Mouse (Mus musculus): ENCODE results near the gene Piezo1. TPM values are rescaled to one million over a fixed set of nuclear protein-coding genes. Genes with fewer than 3 reads are reported as not detected.

Piezo1 gene
- polyA plus RNA-seq, 1 experiment, result 59.4 TPM

DNA sequence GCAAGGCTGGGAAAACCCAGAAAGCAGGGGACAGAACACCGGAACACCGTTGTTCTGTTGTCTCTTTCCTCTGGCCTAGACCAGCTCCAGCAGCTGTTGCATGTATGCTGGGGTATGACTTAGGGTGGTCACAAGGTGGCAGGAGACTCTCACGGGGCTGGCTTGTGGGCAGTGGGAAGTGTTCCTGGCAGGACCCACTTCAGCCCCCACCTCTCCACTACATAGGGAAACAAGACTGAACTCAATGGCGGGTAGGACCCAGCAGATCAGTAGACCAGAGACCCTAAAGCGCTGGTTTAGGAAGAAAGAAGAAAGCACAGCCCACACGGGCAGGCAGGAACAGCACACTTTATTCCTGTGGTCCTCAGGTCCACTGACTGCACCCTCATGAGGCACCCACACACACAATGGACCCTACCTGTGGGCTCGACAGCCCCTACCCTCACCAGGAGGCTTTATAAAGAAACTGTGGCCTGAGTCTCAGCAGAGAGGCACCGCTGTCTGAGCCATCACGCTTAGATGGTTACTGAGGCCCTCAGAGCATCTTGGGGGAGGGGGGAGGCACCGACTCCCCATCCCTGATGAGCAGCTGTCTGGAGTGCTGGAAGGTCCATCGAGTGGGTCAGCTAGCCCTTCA is 117.7 kb downstream of the Piezo1 start:
- Histone ChIP-seq H3K4me1 (ENCODE audit: control insufficient read depth, insufficient read depth, low read length) (no peaks in the 10 kb centered on the region), H3K36me3 (ENCODE audit: control insufficient read depth, insufficient read depth, low read length, poor library complexity, severe bottlenecking) (peaks cover 14% of the 10 kb centered on the region)

DNA sequence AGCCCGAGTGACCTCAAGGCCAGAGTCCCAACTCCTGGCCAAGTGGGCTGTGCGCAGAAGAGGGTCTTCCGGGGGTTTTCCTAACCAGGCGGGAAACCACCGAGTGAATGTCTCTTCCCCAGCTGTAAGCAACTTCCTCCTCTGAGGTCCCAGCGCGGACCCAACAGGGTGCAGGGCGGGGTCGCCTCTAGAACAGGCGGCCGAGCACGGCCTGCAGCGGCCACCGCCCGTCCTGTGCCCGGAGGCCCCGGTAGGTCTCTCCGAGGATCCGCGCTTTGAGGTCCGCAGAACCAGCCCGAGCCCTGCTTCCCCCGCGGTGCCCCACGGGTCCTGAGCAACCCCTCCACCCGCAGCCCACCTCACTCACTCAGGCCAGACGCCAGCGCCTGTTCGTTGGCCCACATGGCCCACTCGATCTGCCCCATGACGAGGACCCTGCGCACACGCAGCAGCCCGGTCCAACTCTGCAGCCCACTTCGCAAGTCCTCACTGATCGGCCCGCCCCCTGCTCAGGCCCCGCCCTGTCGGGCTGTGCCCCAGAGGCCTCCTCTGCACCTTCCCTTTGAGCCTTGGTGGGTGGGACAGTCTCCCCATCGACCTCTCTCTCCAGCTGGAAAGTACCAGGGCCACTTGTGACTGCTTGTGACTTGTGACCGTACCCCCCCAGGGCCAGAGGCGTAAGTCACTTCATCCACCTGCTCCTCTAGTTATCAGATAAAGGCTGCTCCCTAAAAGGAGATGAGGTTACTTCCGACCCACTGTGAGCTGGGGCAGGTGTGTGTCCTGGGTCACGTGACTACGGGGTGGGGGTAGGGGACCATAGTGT is 118.5 kb downstream of the Piezo1 start, which contains the start of gene Cyba:
Gene Cyba (minus strand): TSS at position 488 of the 826 bp plus-strand sequence.
- H3K4me1 ChIP-seq (ENCODE audit: control insufficient read depth, insufficient read depth, low read length), result no peaks in the 10 kb centered on the region
- H3K36me3 ChIP-seq (ENCODE audit: control insufficient read depth, insufficient read depth, low read length, poor library complexity, severe bottlenecking), result peaks cover 14% of the 10 kb centered on the region
- H3K27ac ChIP-seq (ENCODE audit: insufficient read depth, low read length), result peak within 1 kb of the TSS; percentile 10; the same call in 1 of the 2 replicates
- TF ChIP-seq POLR2A (IDR thresholded peaks at IDR 0.05; ENCODE audit: insufficient read depth, low read length) (peak; percentile 68), CTCF (IDR thresholded peaks at IDR 0.05; ENCODE audit: low read depth, low read length) (no peak), EP300 (IDR thresholded peaks at IDR 0.05; ENCODE audit: insufficient read depth, low read depth, low read length) (peak; percentile 76; the same call in 1 of the 2 replicates)
- no peaks in the 10 kb centered on the region for H3K27me3 ChIP-seq (ENCODE audit: control insufficient read depth, insufficient read depth, low read length, poor library complexity, severe bottlenecking)
- H3K9me3 ChIP-seq (replicated peaks; ENCODE audit: control insufficient read depth, insufficient read depth, low read length, poor library complexity, severe bottlenecking), result no peaks in the 10 kb centered on the region
- peak within 1 kb of the TSS; percentile 71 for H3K9ac ChIP-seq (ENCODE audit: low read depth, poor library complexity, severe bottlenecking)
- H3K4me3 ChIP-seq (ENCODE audit: low read depth, low read length), result peak within 1 kb of the TSS; percentile 75

More for the DNA sequence above, 117.7 kb downstream of the Piezo1 start:
- peak overlapping the region; percentile 10; the same call in 1 of the 2 replicates for H3K27ac ChIP-seq (ENCODE audit: insufficient read depth, low read length)
- no peak overlapping the region for H3K9ac ChIP-seq (ENCODE audit: low read depth, poor library complexity, severe bottlenecking)
- peak; percentile 37 for TF ChIP-seq CTCF (IDR thresholded peaks at IDR 0.05; ENCODE audit: low read depth, low read length)
- no peak for TF ChIP-seq POLR2A (IDR thresholded peaks at IDR 0.05; ENCODE audit: insufficient read depth, low read length)
- no peaks in the 10 kb centered on the region for H3K27me3 ChIP-seq (ENCODE audit: control insufficient read depth, insufficient read depth, low read length, poor library complexity, severe bottlenecking)
- H3K4me3 ChIP-seq (ENCODE audit: low read depth, low read length), result peak overlapping the region; percentile 75; the same call in 1 of the 2 replicates
- H3K9me3 ChIP-seq (replicated peaks; ENCODE audit: control insufficient read depth, insufficient read depth, low read length, poor library complexity, severe bottlenecking), result no peaks in the 10 kb centered on the region

Other genes starting within 250 kb of the Piezo1 start
- not detected in 2 replicates for gene Trhr2, start 190.6 kb downstream of the Piezo1 start, polyA plus RNA-seq (2011; ENCODE audit: insufficient read depth, insufficient read length, low read depth, missing spikeins)
- gene Zc3h18, start 174.7 kb downstream of the Piezo1 start, polyA plus RNA-seq (2011; ENCODE audit: insufficient read depth, insufficient read length, low read depth, missing spikeins), result 67.1 and 67.2 TPM in 2 replicates
- not detected in 2 replicates for gene Il17c, start 129.3 kb downstream of the Piezo1 start, polyA plus RNA-seq (2011; ENCODE audit: insufficient read depth, insufficient read length, low read depth, missing spikeins)
- 76.1 and 89.4 TPM in 2 replicates for gene Cyba, start 118.4 kb downstream of the Piezo1 start, polyA plus RNA-seq (2011; ENCODE audit: insufficient read depth, insufficient read length, low read depth, missing spikeins)
- 60.4 and 61.6 TPM in 2 replicates for gene Mvd, start 107.9 kb downstream of the Piezo1 start, polyA plus RNA-seq (2011; ENCODE audit: insufficient read depth, insufficient read length, low read depth, missing spikeins)
- gene Snai3, start 90.6 kb downstream of the Piezo1 start, polyA plus RNA-seq (2011; ENCODE audit: insufficient read depth, insufficient read length, low read depth, missing spikeins), result 10.1 and 10.2 TPM in 2 replicates
- 15.6 and 17.1 TPM in 2 replicates for gene Rnf166, start 75.3 kb downstream of the Piezo1 start, polyA plus RNA-seq (2011; ENCODE audit: insufficient read depth, insufficient read length, low read depth, missing spikeins)
- 40.0 and 44.2 TPM in 2 replicates for gene Ctu2, start 75.2 kb downstream of the Piezo1 start, polyA plus RNA-seq (2011; ENCODE audit: insufficient read depth, insufficient read length, low read depth, missing spikeins)
- 63.7 and 68.6 TPM in 2 replicates for gene Cdt1, start 16.7 kb upstream of the Piezo1 start, polyA plus RNA-seq (2011; ENCODE audit: insufficient read depth, insufficient read length, low read depth, missing spikeins)
- gene Aprt, start 25.6 kb upstream of the Piezo1 start, polyA plus RNA-seq (2011; ENCODE audit: insufficient read depth, insufficient read length, low read depth, missing spikeins), result 325 and 344 TPM in 2 replicates
- 11.9 and 12.8 TPM in 2 replicates for gene Galns, start 60.1 kb upstream of the Piezo1 start, polyA plus RNA-seq (2011; ENCODE audit: insufficient read depth, insufficient read length, low read depth, missing spikeins)
- gene Trappc2l, start 60.3 kb upstream of the Piezo1 start, polyA plus RNA-seq (2011; ENCODE audit: insufficient read depth, insufficient read length, low read depth, missing spikeins), result 19.3 and 30.5 TPM in 2 replicates
- not detected in 2 replicates for gene Pabpn1l, start 71.4 kb upstream of the Piezo1 start, polyA plus RNA-seq (2011; ENCODE audit: insufficient read depth, insufficient read length, low read depth, missing spikeins)
- gene Cbfa2t3, start 147.8 kb upstream of the Piezo1 start, polyA plus RNA-seq (2011; ENCODE audit: insufficient read depth, insufficient read length, low read depth, missing spikeins), result 0.17 and 0.42 TPM in 2 replicates
- gene Acsf3, start 224.2 kb upstream of the Piezo1 start, polyA plus RNA-seq (2011; ENCODE audit: insufficient read depth, insufficient read length, low read depth, missing spikeins), result 9.7 and 11.4 TPM in 2 replicates